Mouse (Mus musculus) kidney, postnatal 14 days (tissue): ENCODE results near the gene Creld2.

Experiments used
- DNase-seq: peaks from one replicate; pipeline ENCODE4 v3.0.0; 2022; ENCODE audit warnings: mixed read lengths

The Creld2 gene

GRCm38 (mm10) chr15:88868024-88868742, 48.7 kb downstream of the Creld2 start:
- DNase-seq: peak; percentile 82

DNA sequence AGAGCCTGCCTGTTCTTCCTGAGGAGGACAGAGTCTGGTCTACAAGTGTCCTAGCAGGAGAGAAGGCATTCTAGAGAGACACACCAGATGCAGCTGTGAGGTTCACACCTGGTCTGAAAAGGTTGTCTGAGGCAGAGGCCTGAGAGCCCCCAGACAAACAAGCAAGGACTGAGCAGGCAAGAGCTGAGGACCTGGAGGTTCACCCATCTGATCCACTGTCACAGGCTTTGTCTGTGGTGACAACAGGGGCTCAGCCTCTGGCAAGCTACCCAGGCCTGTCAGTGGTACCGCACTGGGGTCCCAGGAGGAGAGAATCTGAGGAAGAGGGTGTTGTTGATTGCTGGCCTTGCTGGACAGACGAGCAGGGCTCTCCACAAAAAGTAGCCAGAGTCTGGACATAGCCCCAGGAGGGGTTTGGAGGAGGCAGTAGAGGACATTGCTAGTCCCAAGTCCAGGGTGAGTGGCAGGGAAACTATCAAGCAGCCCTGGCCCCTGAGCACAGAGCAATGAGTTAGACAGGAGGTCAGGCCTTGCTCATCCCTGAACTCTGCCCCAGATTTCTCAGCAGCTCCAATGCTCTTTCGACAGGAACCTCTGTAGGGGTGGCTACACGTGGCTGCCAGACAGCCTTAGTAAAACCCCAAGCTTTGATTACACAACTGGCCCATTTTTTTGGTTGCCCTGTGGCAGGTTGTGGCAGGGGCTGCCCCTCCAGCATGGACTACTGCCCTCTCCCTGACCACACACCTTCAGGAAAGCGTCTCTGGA, 51.2 kb downstream of the Creld2 start:
- peak; percentile 83 for DNase-seq

DNA sequence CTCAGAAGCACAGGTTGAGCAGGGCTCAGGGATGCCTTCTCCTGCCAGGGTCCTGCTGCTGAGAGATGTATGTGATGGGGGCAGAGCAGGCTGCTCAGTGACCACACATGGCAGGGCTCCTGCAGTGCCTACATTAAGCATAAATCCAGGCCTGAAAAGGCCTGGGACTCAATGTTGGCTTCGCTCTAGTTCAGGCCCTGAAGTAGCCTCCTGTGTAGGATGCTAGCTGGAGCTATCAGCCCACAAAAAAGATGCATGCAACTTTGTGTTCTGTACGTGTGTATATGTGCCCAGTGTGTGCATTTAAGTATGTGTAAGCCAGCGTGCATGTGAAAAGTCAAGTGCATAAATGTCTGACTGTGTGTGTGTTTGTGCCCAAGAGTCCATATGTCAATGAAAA, 54.6 kb downstream of the Creld2 start:
- no peak for DNase-seq

DNA sequence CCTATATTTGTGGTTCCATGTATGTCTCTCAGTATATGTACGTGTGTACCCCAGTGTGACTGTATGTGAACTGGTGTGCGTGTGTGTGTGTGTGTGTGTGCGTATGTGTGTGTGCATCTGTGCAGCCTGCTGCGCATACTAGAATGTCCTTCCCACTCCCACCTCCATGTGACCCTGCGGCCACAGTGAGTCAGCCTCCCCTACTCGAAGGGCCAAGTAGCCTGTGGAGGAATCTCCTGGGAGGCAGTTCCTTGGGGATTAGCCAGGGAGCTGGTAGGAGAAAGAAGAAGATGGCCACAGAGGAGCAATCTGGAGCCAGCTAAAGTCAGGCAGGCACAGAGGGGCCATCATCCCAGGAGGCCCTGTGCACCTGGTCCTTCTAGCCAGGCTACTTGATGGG, 55.0 kb downstream of the Creld2 start:
- DNase-seq: no peak

DNA sequence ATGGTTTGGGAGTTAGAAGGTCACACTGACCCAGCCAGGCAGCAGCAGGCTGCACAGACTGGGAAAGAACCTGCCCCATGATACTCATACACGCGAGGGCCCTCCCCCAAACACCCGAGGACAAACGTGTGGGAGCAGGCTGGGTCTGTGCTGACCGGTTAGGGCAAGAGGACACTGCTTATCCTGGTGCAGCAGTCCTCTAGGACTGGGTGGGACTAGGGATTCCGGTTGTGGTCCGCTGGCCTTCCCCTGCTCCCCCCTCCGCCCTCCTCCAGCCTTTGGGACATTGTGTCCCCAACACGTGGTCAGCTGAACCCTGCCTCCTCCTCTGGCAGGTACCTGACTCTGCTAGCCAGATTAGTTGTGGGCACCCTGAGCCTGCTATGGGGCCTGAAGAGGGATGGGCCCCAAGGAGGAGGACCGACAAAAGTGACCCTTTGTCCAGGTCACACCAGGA, 56.2 kb downstream of the Creld2 start:
- DNase-seq: peak; percentile 93
